Mouse (Mus musculus) mesoderm, embryonic 11.5 days (tissue): ENCODE results near the gene Gm826.

Experiments
- DNase-seq: peaks from one replicate; pipeline ENCODE4 v3.0.0-alpha.2; 2012; ENCODE audit warnings: low read depth, low spot score

Gene Gm826

GRCm38 (mm10) chr2:160353581-160353980, 19.6 kb upstream of the Gm826 start:
- no peak for DNase-seq

- no peak for DNase-seq
Measured at GRCm38 (mm10) chr2:160351038-160351574, 17.1 kb upstream of the Gm826 start.

GRCm38 (mm10) chr2:160349578-160349977, 15.6 kb upstream of the Gm826 start:
- no peak for DNase-seq

GRCm38 (mm10) chr2:160348796-160349195, 14.8 kb upstream of the Gm826 start:
- peak; percentile 65 for DNase-seq

- DNase-seq: no peak
Measured at GRCm38 (mm10) chr2:160348072-160348604, 14.2 kb upstream of the Gm826 start.

GRCm38 (mm10) chr2:160345644-160346043, 11.7 kb upstream of the Gm826 start:
- no peak for DNase-seq

- no peak for DNase-seq
Measured at GRCm38 (mm10) chr2:160340121-160340520, 6.2 kb upstream of the Gm826 start.

GRCm38 (mm10) chr2:160339595-160339994, 5.6 kb upstream of the Gm826 start:
- no peak for DNase-seq

GRCm38 (mm10) chr2:160336053-160336452, 2.1 kb upstream of the Gm826 start:
- DNase-seq: no peak

GRCm38 (mm10) chr2:160335043-160335442, 1.1 kb upstream of the Gm826 start:
- DNase-seq: no peak

- DNase-seq: no peak
Measured at GRCm38 (mm10) chr2:160332516-160333325, 1.2 kb downstream of the Gm826 start.

- DNase-seq: no peak
Measured at GRCm38 (mm10) chr2:160328886-160329285, 5.1 kb downstream of the Gm826 start.

- no peak for DNase-seq
Measured at GRCm38 (mm10) chr2:160327716-160328115, 6.2 kb downstream of the Gm826 start.

GRCm38 (mm10) chr2:160327167-160327566, 6.8 kb downstream of the Gm826 start:
- no peak for DNase-seq

- DNase-seq: no peak
Measured at GRCm38 (mm10) chr2:160325105-160325644, 8.8 kb downstream of the Gm826 start.

- no peak for DNase-seq
Measured at GRCm38 (mm10) chr2:160321829-160322228, 12.1 kb downstream of the Gm826 start.

GRCm38 (mm10) chr2:160318255-160318654, 15.7 kb downstream of the Gm826 start:
- DNase-seq: no peak

GRCm38 (mm10) chr2:160313595-160314007, 20.4 kb downstream of the Gm826 start:
- DNase-seq: no peak

- no peak for DNase-seq
Measured at GRCm38 (mm10) chr2:160305070-160305469, 28.9 kb downstream of the Gm826 start.

- no peak for DNase-seq
Measured at GRCm38 (mm10) chr2:160303992-160304391, 30.0 kb downstream of the Gm826 start.

- DNase-seq: no peak
Measured at GRCm38 (mm10) chr2:160302013-160302412, 31.9 kb downstream of the Gm826 start.

GRCm38 (mm10) chr2:160298586-160298985, 35.4 kb downstream of the Gm826 start:
- DNase-seq: no peak
